Mouse (Mus musculus) hindbrain, embryonic 11.5 days (tissue): ENCODE data around the gene 4930544D05Rik. TPM values are rescaled to one million over a fixed set of nuclear protein-coding genes. Genes with fewer than 3 reads are reported as not detected.
A peak's percentile ranks its signal among the peaks of the same experiment; 100 is the strongest.

Experiments
- ATAC-seq: fragments of 200-750 bp; cut with Nextera tagmentation; 2 replicates; pipeline ENCODE4 v1.8.0; 2017; ENCODE audit warnings: mild to moderate bottlenecking, moderate TSS enrichment, moderate library complexity; ENCODE audit not compliant: low FRiP score
- DNase-seq: peaks from one replicate; pipeline ENCODE4 v3.0.0-alpha.2; 2015; ENCODE audit warnings: low spot score
- H3K27ac ChIP-seq: fragments of 300-500 bp; sonication (generic); 2 replicates; pipeline ENCODE4 v1.5.1; 2014; ENCODE audit warnings: mild to moderate bottlenecking, low read depth, low read length
- H3K27me3 ChIP-seq: fragments of 300-500 bp; sonication (generic); 2 replicates; pipeline ENCODE4 v1.6.1; 2014; ENCODE audit warnings: mild to moderate bottlenecking, low read length, moderate library complexity, mixed read lengths; ENCODE audit not compliant: control insufficient read depth, insufficient read depth
- H3K36me3 ChIP-seq: fragments of 300-500 bp; sonication (generic); 2 replicates; pipeline ENCODE4 v1.6.1; 2014; ENCODE audit warnings: mild to moderate bottlenecking, low read length, moderate library complexity, mixed read lengths; ENCODE audit not compliant: control insufficient read depth, insufficient read depth
- H3K4me1 ChIP-seq: fragments of 300-500 bp; sonication (generic); replicated peaks from 2 replicates; pipeline ENCODE4 v1.6.1; 2014; ENCODE audit warnings: low read length, mixed read lengths; ENCODE audit not compliant: control insufficient read depth, insufficient read depth
- H3K4me2 ChIP-seq: fragments of 300-500 bp; sonication (generic); replicated peaks from 2 replicates; pipeline ENCODE4 v1.6.1; 2014; ENCODE audit warnings: mild to moderate bottlenecking, low read depth, low read length
- H3K4me3 ChIP-seq: fragments of 300-500 bp; sonication (generic); 2 replicates; pipeline ENCODE4 v1.5.1; 2014; ENCODE audit warnings: low read depth, low read length
- H3K9ac ChIP-seq: fragments of 300-500 bp; sonication (generic); 2 replicates; pipeline ENCODE4 v1.6.1; 2014; ENCODE audit warnings: low read depth, low read length
- H3K9me3 ChIP-seq: fragments of 300-500 bp; sonication (generic); 2 replicates; pipeline ENCODE4 v1.6.1; 2016; ENCODE audit warnings: low read length; ENCODE audit not compliant: control insufficient read depth
- WGBS: fragments of 180-500 bp; shearing (Covaris S2); extraction: QIAGEN DNeasy Blood & Tissue Kit; methylation state at CpG from one replicate; pipeline ENCODE4 v1.1.7; 2014; 5-methylcytosine and 5-hydroxymethylcytosine counted together
- polyA plus RNA-seq: library from polyadenylated mRNA; unstranded; fragments of >200 nt; fragmentation: Nextera tagmentation; extraction: Ambion mirVana; gene quantifications from 2 replicates; pipeline ENCODE4 v1.2.1, GENCODE M21; 2014

Gene 4930544D05Rik
- polyA plus RNA-seq, 1 experiment from 2014 or later, result not detected

- no peak overlapping the region for H3K9ac ChIP-seq
- WGBS, result 85% methylated on average over 25 of the region's 26 CpGs
- H3K27me3 ChIP-seq, result no peaks in the 10 kb centered on the region
- H3K4me2 ChIP-seq, result no peak overlapping the region
- H3K4me3 ChIP-seq, result no peak overlapping the region
- no peak overlapping the region for H3K27ac ChIP-seq
- no peaks in the 10 kb centered on the region for H3K9me3 ChIP-seq
- no peaks in the 10 kb centered on the region for H3K4me1 ChIP-seq
- H3K36me3 ChIP-seq, result peaks cover 15% of the 10 kb centered on the region; the same call in 1 of the 2 replicates
- ATAC-seq, result no peak
- peak; percentile 25 for DNase-seq
Observed at GRCm38 (mm10) chr11:70608381-70609066, 7.1 kb upstream of the 4930544D05Rik start.

GRCm38 (mm10) chr11:70610752-70611151 lies 4.9 kb upstream of the 4930544D05Rik start:
- no peak for DNase-seq

GRCm38 (mm10) chr11:70612505-70612904 lies 3.1 kb upstream of the 4930544D05Rik start:
- H3K27me3 ChIP-seq, result peaks cover 6% of the 10 kb centered on the region; the same call in 1 of the 2 replicates
- H3K4me3 ChIP-seq, result no peak overlapping the region
- H3K4me1 ChIP-seq, result no peaks in the 10 kb centered on the region; the same call in 1 of the 2 replicates
- no peak for ATAC-seq
- no peak overlapping the region for H3K27ac ChIP-seq
- DNase-seq, result no peak
- no peak overlapping the region for H3K9ac ChIP-seq
- no peak overlapping the region for H3K4me2 ChIP-seq
- H3K9me3 ChIP-seq, result no peaks in the 10 kb centered on the region
- H3K36me3 ChIP-seq, result peaks cover 15% of the 10 kb centered on the region; the same call in 1 of the 2 replicates
- WGBS, result 82% methylated on average over 7 of the region's 7 CpGs

More at GRCm38 (mm10) chr11:70610752-70611151, 4.9 kb upstream of the 4930544D05Rik start:
- Histone ChIP-seq H3K9me3 (no peaks in the 10 kb centered on the region), H3K9ac (no peak overlapping the region), H3K27ac (no peak overlapping the region), H3K27me3 (peaks cover 2% of the 10 kb centered on the region; the same call in 1 of the 2 replicates), H3K4me2 (no peak overlapping the region), H3K36me3 (peaks cover 15% of the 10 kb centered on the region; the same call in 1 of the 2 replicates), H3K4me3 (no peak overlapping the region), H3K4me1 (no peaks in the 10 kb centered on the region; the same call in 1 of the 2 replicates)
- WGBS, result 93% methylated on average over 4 of the region's 4 CpGs
- ATAC-seq, result no peak

GRCm38 (mm10) chr11:70615074-70615473 lies 574 bp upstream of the 4930544D05Rik start:
- peak overlapping the region; percentile 47; the same call in 1 of the 2 replicates for H3K9ac ChIP-seq
- H3K4me1 ChIP-seq, result no peaks in the 10 kb centered on the region; the same call in 1 of the 2 replicates
- peak overlapping the region; percentile 19; the same call in 1 of the 2 replicates for H3K4me3 ChIP-seq
- 0 out of 2 replicates have a peak, but pooled peaks cover 4% of the 10 kb centered on the region for H3K36me3 ChIP-seq
- WGBS, result 2% methylated on average over 17 of the region's 17 CpGs
- peaks cover 6% of the 10 kb centered on the region; the same call in 1 of the 2 replicates for H3K27me3 ChIP-seq
- DNase-seq, result peak; percentile 51
- no peaks in the 10 kb centered on the region for H3K9me3 ChIP-seq
- H3K27ac ChIP-seq, result no peak overlapping the region
- peak overlapping the region; percentile 51 for H3K4me2 ChIP-seq
- ATAC-seq, result no peak

- Histone ChIP-seq H3K9me3 (no peaks in the 10 kb centered on the region), H3K4me2 (no peak within 1 kb of the TSS), H3K36me3 (no peaks in the 10 kb centered on the region), H3K4me3 (no peak within 1 kb of the TSS), H3K27ac (no peak within 1 kb of the TSS), H3K9ac (no peak within 1 kb of the TSS), H3K27me3 (peaks cover 8% of the 10 kb centered on the region; the same call in 1 of the 2 replicates), H3K4me1 (no peaks in the 10 kb centered on the region; the same call in 1 of the 2 replicates)
- ATAC-seq, result no peak
- no peak for DNase-seq
- 29% methylated on average over 1 of the region's 1 CpGs for WGBS
Observed at GRCm38 (mm10) chr11:70619101-70619500, 3.5 kb downstream of the 4930544D05Rik start, which contains the start of gene Chrne. Gene Chrne, minus strand, starts transcription at chr11:70619216.

- Histone ChIP-seq H3K27ac (no peak overlapping the region), H3K4me2 (no peak overlapping the region), H3K4me3 (no peak overlapping the region), H3K9ac (no peak overlapping the region), H3K36me3 (no peaks in the 10 kb centered on the region), H3K27me3 (peaks cover 2% of the 10 kb centered on the region; the same call in 1 of the 2 replicates), H3K9me3 (no peaks in the 10 kb centered on the region), H3K4me1 (no peaks in the 10 kb centered on the region)
- 46% methylated on average over 7 of the region's 7 CpGs for WGBS
- DNase-seq (no peak), ATAC-seq (no peak)
Observed at GRCm38 (mm10) chr11:70621972-70622814, 6.5 kb downstream of the 4930544D05Rik start.

GRCm38 (mm10) chr11:70623053-70623742 lies 7.5 kb downstream of the 4930544D05Rik start:
- no peak overlapping the region for H3K27ac ChIP-seq
- no peak for DNase-seq
- H3K27me3 ChIP-seq, result peaks cover 2% of the 10 kb centered on the region; the same call in 1 of the 2 replicates
- no peaks in the 10 kb centered on the region for H3K9me3 ChIP-seq
- no peak overlapping the region for H3K9ac ChIP-seq
- no peak for ATAC-seq
- no peak overlapping the region for H3K4me3 ChIP-seq
- no peaks in the 10 kb centered on the region for H3K36me3 ChIP-seq
- H3K4me2 ChIP-seq, result no peak overlapping the region
- H3K4me1 ChIP-seq, result no peaks in the 10 kb centered on the region
- 82% methylated on average over 10 of the region's 10 CpGs for WGBS

- no peaks in the 10 kb centered on the region for H3K9me3 ChIP-seq
- H3K4me2 ChIP-seq, result no peak overlapping the region
- H3K27ac ChIP-seq, result no peak overlapping the region
- H3K36me3 ChIP-seq, result no peaks in the 10 kb centered on the region
- no peak overlapping the region for H3K9ac ChIP-seq
- no peak overlapping the region for H3K4me3 ChIP-seq
- peaks cover 2% of the 10 kb centered on the region; the same call in 1 of the 2 replicates for H3K27me3 ChIP-seq
- DNase-seq (peak; percentile 78), ATAC-seq (no peak)
- no peaks in the 10 kb centered on the region for H3K4me1 ChIP-seq
- WGBS, result 49% methylated on average over 4 of the region's 4 CpGs
Observed at GRCm38 (mm10) chr11:70625473-70625872, 9.8 kb downstream of the 4930544D05Rik start.
